Mouse (Mus musculus): ENCODE measurements around the gene Nck2. TPM values are rescaled to one million over a fixed set of nuclear protein-coding genes. Genes with fewer than 3 reads are reported as not detected.

Nck2 gene
- 53.3 and 60.2 TPM in 2 replicates for polyA plus RNA-seq (2015; fragmentation: Nextera tagmentation; extraction: Ambion mirVana)

GRCm38 (mm10) chr1:43444531-43444930 is at the start of gene Nck2:
TSS of gene Nck2 (plus strand) at chr1:43444579.
- Histone ChIP-seq H3K27me3 (no peaks in the 10 kb centered on the region), H3K9me3 (no peaks in the 10 kb centered on the region), H3K4me2 (replicated peaks) (peak within 1 kb of the TSS; percentile 92), H3K4me3 (peak within 1 kb of the TSS; percentile 98), H3K4me1 (peaks cover 29% of the 10 kb centered on the region), H3K9ac (replicated peaks) (peak within 1 kb of the TSS; percentile 98), H3K27ac (replicated peaks) (peak within 1 kb of the TSS; percentile 91), H3K36me3 (no peaks in the 10 kb centered on the region)
- WGBS, result 14% methylated on average over 9 of the region's 9 CpGs
- no peak for ATAC-seq (replicated peaks)

- ATAC-seq (replicated peaks), result no peak
- Histone ChIP-seq H3K27me3 (no peaks in the 10 kb centered on the region), H3K4me3 (no peak overlapping the region), H3K9me3 (no peaks in the 10 kb centered on the region), H3K4me2 (replicated peaks) (no peak overlapping the region), H3K4me1 (no peaks in the 10 kb centered on the region), H3K36me3 (no peaks in the 10 kb centered on the region), H3K27ac (replicated peaks) (no peak overlapping the region), H3K9ac (replicated peaks) (no peak overlapping the region)
- 67% methylated on average over 2 of the region's 2 CpGs for WGBS
Measured at GRCm38 (mm10) chr1:43395040-43395439, 49.3 kb upstream of the Nck2 start.

GRCm38 (mm10) chr1:43395799-43396198 is 48.6 kb upstream of the Nck2 start:
- Histone ChIP-seq H3K36me3 (no peaks in the 10 kb centered on the region), H3K27ac (replicated peaks) (no peak overlapping the region), H3K9ac (replicated peaks) (no peak overlapping the region), H3K4me2 (replicated peaks) (no peak overlapping the region), H3K27me3 (no peaks in the 10 kb centered on the region), H3K4me1 (no peaks in the 10 kb centered on the region), H3K9me3 (no peaks in the 10 kb centered on the region), H3K4me3 (no peak overlapping the region)
- WGBS, result 59% methylated on average over 1 of the region's 1 CpGs
- no peak for ATAC-seq (replicated peaks)

- no peaks in the 10 kb centered on the region for H3K9me3 ChIP-seq
- H3K4me1 ChIP-seq, result no peaks in the 10 kb centered on the region
- H3K36me3 ChIP-seq, result no peaks in the 10 kb centered on the region
- no peak overlapping the region for H3K4me3 ChIP-seq
- no peaks in the 10 kb centered on the region for H3K27me3 ChIP-seq
- ATAC-seq (replicated peaks), result no peak
- no peak overlapping the region for H3K4me2 ChIP-seq (replicated peaks)
- H3K9ac ChIP-seq (replicated peaks), result no peak overlapping the region
- no peak overlapping the region for H3K27ac ChIP-seq (replicated peaks)
- WGBS, result 44% methylated on average over 5 of the region's 5 CpGs
Measured at GRCm38 (mm10) chr1:43396522-43396921, 47.9 kb upstream of the Nck2 start.

GRCm38 (mm10) chr1:43397096-43397495 is 47.3 kb upstream of the Nck2 start:
- H3K4me2 ChIP-seq (replicated peaks), result no peak overlapping the region
- no peaks in the 10 kb centered on the region for H3K36me3 ChIP-seq
- WGBS, result 92% methylated on average over 2 of the region's 2 CpGs
- ATAC-seq (replicated peaks), result no peak
- H3K9ac ChIP-seq (replicated peaks), result no peak overlapping the region
- H3K4me3 ChIP-seq, result no peak overlapping the region
- no peaks in the 10 kb centered on the region for H3K9me3 ChIP-seq
- H3K4me1 ChIP-seq, result no peaks in the 10 kb centered on the region
- H3K27me3 ChIP-seq, result no peaks in the 10 kb centered on the region
- no peak overlapping the region for H3K27ac ChIP-seq (replicated peaks)

GRCm38 (mm10) chr1:43398738-43399601 is 45.4 kb upstream of the Nck2 start:
- Histone ChIP-seq H3K27me3 (no peaks in the 10 kb centered on the region), H3K9me3 (no peaks in the 10 kb centered on the region), H3K27ac (replicated peaks) (no peak overlapping the region), H3K36me3 (no peaks in the 10 kb centered on the region), H3K9ac (replicated peaks) (no peak overlapping the region), H3K4me1 (no peaks in the 10 kb centered on the region), H3K4me2 (replicated peaks) (no peak overlapping the region), H3K4me3 (no peak overlapping the region)
- ATAC-seq (replicated peaks), result no peak
- 93% methylated on average over 10 of the region's 10 CpGs for WGBS

- no peak overlapping the region for H3K4me3 ChIP-seq
- no peak overlapping the region for H3K4me2 ChIP-seq (replicated peaks)
- no peaks in the 10 kb centered on the region for H3K36me3 ChIP-seq
- no peak overlapping the region for H3K27ac ChIP-seq (replicated peaks)
- ATAC-seq (replicated peaks), result no peak
- H3K27me3 ChIP-seq, result no peaks in the 10 kb centered on the region
- 88% methylated on average over 8 of the region's 8 CpGs for WGBS
- no peaks in the 10 kb centered on the region for H3K4me1 ChIP-seq
- no peak overlapping the region for H3K9ac ChIP-seq (replicated peaks)
- H3K9me3 ChIP-seq, result no peaks in the 10 kb centered on the region
Measured at GRCm38 (mm10) chr1:43399602-43400216, 44.7 kb upstream of the Nck2 start.

- Histone ChIP-seq H3K27me3 (no peaks in the 10 kb centered on the region), H3K36me3 (no peaks in the 10 kb centered on the region), H3K9me3 (no peaks in the 10 kb centered on the region), H3K4me3 (no peak overlapping the region), H3K9ac (replicated peaks) (no peak overlapping the region), H3K4me2 (replicated peaks) (no peak overlapping the region), H3K27ac (replicated peaks) (no peak overlapping the region), H3K4me1 (no peaks in the 10 kb centered on the region)
- no peak for ATAC-seq (replicated peaks)
- 75% methylated on average over 3 of the region's 3 CpGs for WGBS
Measured at GRCm38 (mm10) chr1:43400655-43401054, 43.7 kb upstream of the Nck2 start.

- H3K4me1 ChIP-seq, result no peaks in the 10 kb centered on the region
- H3K27ac ChIP-seq (replicated peaks), result no peak overlapping the region
- no peak overlapping the region for H3K9ac ChIP-seq (replicated peaks)
- H3K4me3 ChIP-seq, result no peak overlapping the region
- H3K4me2 ChIP-seq (replicated peaks), result no peak overlapping the region
- H3K36me3 ChIP-seq, result no peaks in the 10 kb centered on the region
- ATAC-seq (replicated peaks), result no peak
- H3K9me3 ChIP-seq, result no peaks in the 10 kb centered on the region
- H3K27me3 ChIP-seq, result no peaks in the 10 kb centered on the region
Measured at GRCm38 (mm10) chr1:43403341-43403740, 41.0 kb upstream of the Nck2 start.

GRCm38 (mm10) chr1:43404693-43405678 is 39.4 kb upstream of the Nck2 start:
- no peaks in the 10 kb centered on the region for H3K27me3 ChIP-seq
- H3K9ac ChIP-seq (replicated peaks), result no peak overlapping the region
- no peak overlapping the region for H3K27ac ChIP-seq (replicated peaks)
- 61% methylated on average over 9 of the region's 9 CpGs for WGBS
- no peaks in the 10 kb centered on the region for H3K9me3 ChIP-seq
- no peaks in the 10 kb centered on the region for H3K36me3 ChIP-seq
- ATAC-seq (replicated peaks), result no peak
- H3K4me3 ChIP-seq, result no peak overlapping the region
- no peaks in the 10 kb centered on the region for H3K4me1 ChIP-seq
- H3K4me2 ChIP-seq (replicated peaks), result no peak overlapping the region

- Histone ChIP-seq H3K4me3 (no peak overlapping the region), H3K9me3 (no peaks in the 10 kb centered on the region), H3K9ac (replicated peaks) (no peak overlapping the region), H3K36me3 (no peaks in the 10 kb centered on the region), H3K4me1 (no peaks in the 10 kb centered on the region), H3K27me3 (no peaks in the 10 kb centered on the region), H3K4me2 (replicated peaks) (no peak overlapping the region), H3K27ac (replicated peaks) (no peak overlapping the region)
- ATAC-seq (replicated peaks), result no peak
- whole genome bisulfite sequencing, result 67% methylated on average over 4 of the region's 4 CpGs
Measured at GRCm38 (mm10) chr1:43409019-43409418, 35.4 kb upstream of the Nck2 start.

GRCm38 (mm10) chr1:43412825-43413224 is 31.6 kb upstream of the Nck2 start:
- Histone ChIP-seq H3K4me3 (no peak overlapping the region), H3K27me3 (no peaks in the 10 kb centered on the region), H3K4me1 (no peaks in the 10 kb centered on the region), H3K9ac (replicated peaks) (no peak overlapping the region), H3K36me3 (no peaks in the 10 kb centered on the region), H3K4me2 (replicated peaks) (no peak overlapping the region), H3K9me3 (no peaks in the 10 kb centered on the region), H3K27ac (replicated peaks) (no peak overlapping the region)
- no peak for ATAC-seq (replicated peaks)
- WGBS, result 87% methylated on average over 3 of the region's 3 CpGs
